Mouse (Mus musculus): ENCODE measurements around the gene Nudt5.

- TF ChIP-seq CTCF (IDR thresholded peaks at IDR 0.05; ENCODE audit: borderline replicate concordance, insufficient read depth, low read depth, low read length) (no peak), POLR2A (IDR thresholded peaks at IDR 0.05; ENCODE audit: borderline replicate concordance, insufficient read depth, low read length) (no peak)
Observed at GRCm38 (mm10) chr2:5801927-5802590, 42.8 kb upstream of the Nudt5 start.

All from cerebellum, adult 2 months (tissue).